Mouse (Mus musculus) heart, embryonic 14.5 days (tissue): ENCODE measurements at regions not wholly inside any gene's neighbourhood (a gene's known extent, or its start where the extent isn't known, plus 50 kb on each side); places are given as distances from the start of the nearest gene placed in this dataset.

ENCODE experiments used
- ATAC-seq: fragments of 200-750 bp; cut with Nextera tagmentation; 2 replicates; pipeline ENCODE4 v1.8.0; 2017; ENCODE audit warnings: low read depth, moderate TSS enrichment; ENCODE audit not compliant: insufficient number of reproducible peaks, insufficient read depth, low FRiP score
- H3K27ac ChIP-seq, 2 experiments: fragments of 200-500 bp in 1 of 2; fragments of 300-500 bp in 1 of 2; sonication (generic) in 1 of 2; replicated peaks in 1 of 2; 2 replicates each; pipeline ENCODE4 v1.5.1; 2012 to 2014; ENCODE audit warnings: low read depth in 2 of 2, low read length in 2 of 2, control low read depth in 1 of 2, mild to moderate bottlenecking in 1 of 2, mixed read lengths in 1 of 2; ENCODE audit not compliant: control insufficient read depth in 1 of 2, insufficient read depth in 1 of 2
- H3K27me3 ChIP-seq: fragments of 300-500 bp; sonication (generic); 2 replicates; pipeline ENCODE4 v1.6.1; 2014; ENCODE audit warnings: mild to moderate bottlenecking, low read length, control low read depth; ENCODE audit not compliant: control insufficient read depth, insufficient read depth
- H3K36me3 ChIP-seq: fragments of 300-500 bp; sonication (generic); 2 replicates; pipeline ENCODE4 v1.6.1; 2014; ENCODE audit warnings: mild to moderate bottlenecking, control low read depth, low read length, mixed read lengths; ENCODE audit not compliant: control insufficient read depth, insufficient read depth
- H3K4me1 ChIP-seq, 2 experiments: fragments of 200-500 bp in 1 of 2; fragments of 300-500 bp in 1 of 2; sonication (generic) in 1 of 2; 2 replicates each; pipeline ENCODE4 v1.6.1; 2012 to 2014; ENCODE audit warnings: low read length in 2 of 2, control low read depth in 1 of 2, mixed read lengths in 1 of 2; ENCODE audit not compliant: control insufficient read depth in 2 of 2, insufficient read depth in 2 of 2
- H3K4me2 ChIP-seq: fragments of 300-500 bp; sonication (generic); 2 replicates; pipeline ENCODE4 v1.6.1; 2014; ENCODE audit warnings: mild to moderate bottlenecking, low read length
- H3K4me3 ChIP-seq, 2 experiments: fragments of 200-500 bp in 1 of 2; fragments of 300-500 bp in 1 of 2; sonication (generic) in 1 of 2; 2 replicates each; pipeline ENCODE4 v1.5.1; 2012 to 2014; ENCODE audit warnings: low read length in 2 of 2, mild to moderate bottlenecking in 2 of 2, control low read depth in 1 of 2, low read depth in 1 of 2, moderate library complexity in 1 of 2; ENCODE audit not compliant: control insufficient read depth in 1 of 2, insufficient read depth in 1 of 2
- H3K9ac ChIP-seq: fragments of 300-500 bp; sonication (generic); 2 replicates; pipeline ENCODE4 v1.6.1; 2014; ENCODE audit warnings: mild to moderate bottlenecking, low read length
- H3K9me3 ChIP-seq: fragments of 300-500 bp; sonication (generic); 2 replicates; pipeline ENCODE4 v1.6.1; 2016; ENCODE audit warnings: low read length, control low read depth; ENCODE audit not compliant: control insufficient read depth
- WGBS: fragments of 180-500 bp; shearing (Covaris S2); extraction: QIAGEN DNeasy Blood & Tissue Kit; methylation state at CpG from one replicate; pipeline ENCODE4 v1.1.7; 2014; 5-methylcytosine and 5-hydroxymethylcytosine counted together

GRCm38 (mm10) chr10:92426443-92426842 is 295.8 kb downstream of the Nedd1 start:
- Histone ChIP-seq H3K36me3 (no peaks in the 10 kb centered on the region), H3K9me3 (no peaks in the 10 kb centered on the region), H3K4me2 (no peak overlapping the region), H3K4me3 (no peak overlapping the region), H3K27ac (no peak overlapping the region), H3K27me3 (no peaks in the 10 kb centered on the region), H3K4me1 (peaks cover 0 to 4% of the 10 kb centered on the region in 2 experiments; a peak in 1 of 4 replicates), H3K9ac (no peak overlapping the region)
- WGBS = 86% methylated on average over 6 of the region's 6 CpGs
- ATAC-seq = no peak

- H3K27ac ChIP-seq = no peak overlapping the region
- H3K4me2 ChIP-seq = no peak overlapping the region
- no peaks in the 10 kb centered on the region for H3K9me3 ChIP-seq
- 84% methylated on average over 7 of the region's 7 CpGs for WGBS
- no peaks in the 10 kb centered on the region for H3K36me3 ChIP-seq
- no peak overlapping the region for H3K4me3 ChIP-seq
- H3K4me1 ChIP-seq = no peaks in the 10 kb centered on the region
- ATAC-seq = no peak
- H3K27me3 ChIP-seq = no peaks in the 10 kb centered on the region
- H3K9ac ChIP-seq = no peak overlapping the region
Measured at GRCm38 (mm10) chr10:92412737-92413136, 309.5 kb downstream of the Nedd1 start.

GRCm38 (mm10) chr10:92410813-92411325 is 311.4 kb downstream of the Nedd1 start:
- Histone ChIP-seq H3K4me2 (no peak overlapping the region), H3K9me3 (no peaks in the 10 kb centered on the region), H3K9ac (no peak overlapping the region), H3K27ac (no peak overlapping the region), H3K36me3 (no peaks in the 10 kb centered on the region), H3K4me3 (no peak overlapping the region), H3K27me3 (no peaks in the 10 kb centered on the region), H3K4me1 (no peaks in the 10 kb centered on the region)
- WGBS = 60% methylated on average over 5 of the region's 5 CpGs
- no peak for ATAC-seq

- no peak overlapping the region for H3K9ac ChIP-seq
- no peaks in the 10 kb centered on the region for H3K9me3 ChIP-seq
- H3K36me3 ChIP-seq = no peaks in the 10 kb centered on the region
- H3K4me3 ChIP-seq = no peak overlapping the region
- no peak overlapping the region for H3K27ac ChIP-seq
- H3K27me3 ChIP-seq = no peaks in the 10 kb centered on the region
- 75% methylated on average over 15 of the region's 15 CpGs for WGBS
- no peak for ATAC-seq
- H3K4me1 ChIP-seq = 0 out of 4 replicates have a peak, but pooled peaks cover 0 to 3% of the 10 kb centered on the region in 2 experiments
- H3K4me2 ChIP-seq = no peak overlapping the region
Measured at GRCm38 (mm10) chr10:92404697-92405293, 317.4 kb downstream of the Nedd1 start.

- H3K4me3 ChIP-seq = no peak overlapping the region
- H3K27ac ChIP-seq = no peak overlapping the region
- no peaks in the 10 kb centered on the region for H3K27me3 ChIP-seq
- no peak overlapping the region for H3K4me2 ChIP-seq
- WGBS = 84% methylated on average over 5 of the region's 5 CpGs
- H3K4me1 ChIP-seq = 0 out of 4 replicates have a peak, but pooled peaks cover 0 to 3% of the 10 kb centered on the region in 2 experiments
- H3K36me3 ChIP-seq = no peaks in the 10 kb centered on the region
- H3K9me3 ChIP-seq = no peaks in the 10 kb centered on the region
- H3K9ac ChIP-seq = no peak overlapping the region
- no peak for ATAC-seq
Measured at GRCm38 (mm10) chr10:92400587-92401090, 321.6 kb downstream of the Nedd1 start.

- Histone ChIP-seq H3K4me1 (no peaks in the 10 kb centered on the region), H3K36me3 (no peaks in the 10 kb centered on the region), H3K9ac (no peak overlapping the region), H3K27ac (no peak overlapping the region), H3K9me3 (no peaks in the 10 kb centered on the region), H3K27me3 (no peaks in the 10 kb centered on the region), H3K4me2 (no peak overlapping the region), H3K4me3 (no peak overlapping the region)
- no peak for ATAC-seq
- 67% methylated on average over 7 of the region's 7 CpGs for WGBS
Measured at GRCm38 (mm10) chr10:92389176-92389732, 333.0 kb downstream of the Nedd1 start.

GRCm38 (mm10) chr10:92367126-92367525 is 355.1 kb downstream of the Nedd1 start:
- H3K4me2 ChIP-seq = no peak overlapping the region
- H3K36me3 ChIP-seq = no peaks in the 10 kb centered on the region
- H3K9me3 ChIP-seq = no peaks in the 10 kb centered on the region
- H3K4me3 ChIP-seq = no peak overlapping the region
- no peak overlapping the region for H3K9ac ChIP-seq
- no peaks in the 10 kb centered on the region for H3K4me1 ChIP-seq
- 65% methylated on average over 8 of the region's 8 CpGs for WGBS
- no peaks in the 10 kb centered on the region for H3K27me3 ChIP-seq
- no peak overlapping the region for H3K27ac ChIP-seq
- no peak for ATAC-seq
